Mouse (Mus musculus) brain, embryonic 14.5 days (tissue): ENCODE results near the gene Nup210l.

ENCODE experiments used
- CTCF ChIP-seq: fragments of 200-500 bp; IDR thresholded peaks from 2 replicates; pipeline ENCODE4 v1.5.1; 2012; ENCODE audit warnings: inconsistent platforms, mild to moderate bottlenecking, moderate library complexity, borderline replicate concordance; ENCODE audit not compliant: insufficient read depth, insufficient read length; ENCODE audit errors: extremely low read depth
- POLR2A ChIP-seq: fragments of 200-500 bp; IDR thresholded peaks from 2 replicates; pipeline ENCODE4 v1.6.1; 2012; ENCODE audit warnings: mild to moderate bottlenecking, inconsistent platforms, borderline replicate concordance; ENCODE audit not compliant: poor library complexity, insufficient read depth, insufficient read length, severe bottlenecking; ENCODE audit errors: extremely low read depth

GRCm38 (mm10) chr3:90247630-90247959, 143.7 kb downstream of the Nup210l start:
- TF ChIP-seq CTCF (no peak), POLR2A (no peak)
